Mouse (Mus musculus): Measurements from ENCODE around the gene Araf. TPM values are rescaled to one million over a fixed set of nuclear protein-coding genes. Genes with fewer than 3 reads are reported as not detected.
A peak's percentile ranks its signal among the peaks of the same experiment; 100 is the strongest.

Araf gene
- total RNA-seq, 2 experiments from 2014 or later, result 81.2 to 86.3 TPM

DNA sequence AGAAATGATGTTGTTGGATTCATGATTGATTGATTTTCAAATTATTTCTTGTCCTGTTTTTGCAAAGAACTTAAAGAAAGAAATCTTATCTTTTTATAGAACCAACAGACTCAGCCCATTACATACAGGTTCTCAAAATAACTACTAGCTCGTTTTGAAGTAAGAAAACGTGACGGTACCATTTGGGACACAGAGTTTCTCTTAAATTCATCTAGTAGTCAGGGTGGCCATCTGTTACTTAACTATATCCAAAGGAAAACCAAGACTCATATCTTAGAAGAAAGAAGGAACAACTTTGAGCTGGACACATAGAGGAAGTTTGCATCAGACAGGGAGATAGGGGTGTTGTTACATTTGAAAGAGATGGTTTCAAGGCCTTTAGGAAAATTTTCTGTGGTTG is 49.6 kb downstream of the Araf start:
- DNase-seq (ENCODE audit: low spot score), result no peak
- intact Hi-C loops (cut with DNase I), result loop anchor here (5.0 kb wide), 1 partner anchor 100 kb away; no protein-coding TSS in a partner anchor

DNA sequence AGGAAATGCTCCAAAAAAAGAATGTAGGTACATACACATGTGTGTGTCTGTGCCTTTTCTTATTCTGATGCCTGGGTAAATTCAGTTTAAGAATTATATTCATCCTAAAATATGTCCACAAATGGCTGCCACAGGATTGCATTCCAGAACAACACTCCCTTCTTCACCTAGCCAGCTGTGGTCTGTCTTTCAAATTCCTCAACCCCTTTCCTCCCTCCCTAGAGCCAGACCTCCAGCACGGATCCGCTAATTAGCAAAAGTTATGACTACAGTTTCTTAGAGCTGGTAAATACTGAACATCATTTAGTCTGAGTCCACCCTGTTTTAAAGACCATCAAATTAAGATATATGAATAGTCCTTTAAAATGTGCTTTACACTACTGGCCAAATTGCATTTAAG is 50.2 kb downstream of the Araf start:
- intact Hi-C loops (cut with DNase I), result loop anchor here (5.0 kb wide), 1 partner anchor 99 kb away; no protein-coding TSS in a partner anchor
- no peak for DNase-seq (ENCODE audit: low spot score)

DNA sequence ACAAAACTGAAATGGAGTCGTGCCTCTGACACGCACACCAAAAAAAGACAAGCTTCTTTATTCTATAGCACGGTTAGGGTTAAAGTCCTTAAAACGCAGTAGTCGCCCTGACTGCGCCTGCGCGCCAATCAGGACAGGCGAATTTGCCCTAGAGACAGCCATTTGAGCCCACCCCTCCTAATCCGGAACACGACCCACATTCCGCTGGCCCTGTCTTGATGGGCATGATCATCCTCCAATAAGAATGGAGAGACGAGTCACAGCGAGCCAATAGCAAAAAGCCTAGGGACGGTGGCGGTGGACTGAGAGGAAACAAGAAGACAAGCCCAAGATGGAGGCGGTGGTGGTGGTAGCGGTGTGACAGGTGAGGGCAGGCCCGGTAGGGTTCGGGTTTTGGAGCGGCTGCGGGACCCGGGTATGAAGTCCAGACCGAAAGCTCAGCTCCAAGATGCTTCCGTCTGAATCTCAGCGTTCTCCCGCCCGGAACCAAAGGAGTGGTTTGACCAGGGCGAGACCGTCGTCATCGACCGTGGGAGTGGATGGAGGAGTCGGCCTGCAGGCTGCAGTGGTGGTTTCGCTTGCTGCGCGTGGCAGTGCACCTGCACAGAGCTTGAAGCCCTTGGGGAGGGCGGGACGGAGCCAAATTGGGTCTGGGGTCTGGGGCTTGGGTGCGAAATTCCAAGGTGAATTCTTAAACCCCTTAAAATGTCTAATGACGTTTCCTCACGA is 50.8 kb downstream of the Araf start:
- peak; percentile 90 for DNase-seq (ENCODE audit: low spot score)
- intact Hi-C loops (cut with DNase I), result loop anchor here (5.0 kb wide), 1 partner anchor 99 kb away; no protein-coding TSS in a partner anchor

DNA sequence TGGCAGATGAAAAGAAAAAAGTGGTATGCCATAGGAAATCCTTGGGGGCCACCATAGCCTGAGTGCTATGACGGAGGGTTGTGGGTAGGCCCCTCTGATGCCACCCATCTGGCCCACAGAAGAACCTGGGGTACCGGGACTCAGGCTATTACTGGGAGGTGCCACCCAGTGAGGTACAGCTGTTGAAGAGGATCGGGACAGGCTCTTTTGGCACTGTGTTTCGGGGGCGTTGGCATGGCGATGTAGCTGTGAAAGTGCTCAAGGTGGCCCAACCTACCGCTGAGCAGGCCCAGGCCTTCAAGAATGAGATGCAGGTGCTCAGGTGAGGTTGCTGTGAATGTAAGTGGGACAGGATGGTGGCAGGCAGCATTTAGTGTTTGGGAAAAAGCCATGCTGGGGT is 56.2 kb downstream of the Araf start:
- DNase-seq (ENCODE audit: low spot score), result no peak
- intact Hi-C loops (cut with DNase I), result no loop called here

DNA sequence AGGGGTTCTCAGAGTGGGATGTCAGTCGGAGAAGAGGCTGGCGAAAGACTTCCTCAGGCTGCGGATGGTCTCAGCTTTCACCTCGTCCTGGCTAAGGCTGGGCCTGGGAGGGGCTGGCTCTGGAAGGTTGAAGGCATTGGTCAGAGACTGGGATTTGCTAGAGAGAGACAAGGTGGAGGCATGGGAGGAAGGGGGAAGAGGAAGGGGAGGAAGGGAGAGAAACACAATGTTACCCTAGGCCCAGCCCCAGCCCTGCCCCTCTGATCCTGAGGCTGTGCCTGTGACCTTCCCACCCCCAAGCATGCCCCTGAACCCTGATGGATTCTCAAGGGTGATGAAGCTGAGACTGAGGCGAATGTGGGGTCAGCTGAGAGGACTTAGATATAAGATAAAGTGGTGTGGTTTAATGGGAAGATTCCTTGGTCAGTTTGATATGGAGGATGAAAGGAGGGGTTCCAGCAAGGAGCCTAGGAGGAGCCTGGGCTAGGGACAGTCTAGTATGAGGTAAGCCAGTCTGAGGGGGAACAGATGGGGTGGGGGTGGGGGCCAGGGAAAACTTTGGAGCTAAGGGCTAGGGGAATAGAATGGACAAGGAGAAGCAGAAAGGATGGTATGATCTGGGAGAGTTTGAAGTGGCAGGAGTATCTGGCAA is 64.0 kb downstream of the Araf start:
- no peak for DNase-seq (ENCODE audit: low spot score)
- intact Hi-C loops (cut with DNase I), result loop anchor here (1.0 kb wide), 1 partner anchor 12 kb away; no protein-coding TSS in a partner anchor

DNA sequence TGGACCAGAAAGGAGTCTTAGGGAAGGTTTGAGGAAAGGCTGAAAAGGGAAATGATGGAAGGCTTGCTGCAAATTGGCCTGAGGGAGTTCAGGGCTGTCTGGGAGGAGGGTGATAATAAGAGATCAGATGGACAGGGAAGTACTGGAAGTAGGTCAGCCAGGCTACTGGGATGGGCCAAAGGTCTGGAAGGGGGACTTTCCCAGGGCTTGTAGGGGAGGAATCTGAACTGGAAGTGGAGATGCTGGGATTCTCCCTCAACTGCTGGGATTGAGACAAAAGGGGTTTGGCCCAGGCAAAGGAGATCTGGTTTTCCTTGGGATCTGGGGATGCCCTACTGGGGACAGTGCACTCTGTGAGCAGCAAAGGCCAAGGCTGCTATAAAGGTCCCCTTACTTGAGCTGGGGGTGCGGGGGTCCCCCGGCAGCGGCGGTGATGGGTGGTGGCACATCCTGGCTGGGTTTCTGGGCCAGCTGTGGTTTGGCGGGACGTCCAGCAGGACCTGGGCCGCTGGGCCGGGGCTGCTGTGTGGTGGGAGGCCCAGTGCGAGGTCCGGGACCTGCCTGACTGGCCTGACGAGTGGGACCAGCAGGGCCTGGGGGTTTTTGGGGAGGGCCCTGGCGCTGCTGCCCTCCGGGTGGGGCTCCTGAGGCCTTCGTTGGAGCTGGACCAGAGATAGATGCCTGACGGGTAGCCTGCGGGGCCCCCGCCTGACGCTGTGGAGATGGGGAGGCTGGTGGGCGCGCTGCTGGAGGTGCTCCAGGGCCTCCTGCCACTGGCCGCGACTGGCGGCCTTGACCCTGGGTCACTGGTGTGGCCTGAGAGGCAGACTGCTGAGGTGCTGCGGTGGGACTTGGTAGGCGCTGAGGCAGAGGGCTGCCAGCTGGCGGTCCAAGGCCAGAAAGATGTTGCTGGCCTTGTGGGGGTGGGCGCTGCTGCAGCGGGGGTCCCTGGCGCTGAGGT is 64.8 kb downstream of the Araf start:
- no peak for DNase-seq (ENCODE audit: low spot score)
- intact Hi-C loops (cut with DNase I), result no loop called here

DNA sequence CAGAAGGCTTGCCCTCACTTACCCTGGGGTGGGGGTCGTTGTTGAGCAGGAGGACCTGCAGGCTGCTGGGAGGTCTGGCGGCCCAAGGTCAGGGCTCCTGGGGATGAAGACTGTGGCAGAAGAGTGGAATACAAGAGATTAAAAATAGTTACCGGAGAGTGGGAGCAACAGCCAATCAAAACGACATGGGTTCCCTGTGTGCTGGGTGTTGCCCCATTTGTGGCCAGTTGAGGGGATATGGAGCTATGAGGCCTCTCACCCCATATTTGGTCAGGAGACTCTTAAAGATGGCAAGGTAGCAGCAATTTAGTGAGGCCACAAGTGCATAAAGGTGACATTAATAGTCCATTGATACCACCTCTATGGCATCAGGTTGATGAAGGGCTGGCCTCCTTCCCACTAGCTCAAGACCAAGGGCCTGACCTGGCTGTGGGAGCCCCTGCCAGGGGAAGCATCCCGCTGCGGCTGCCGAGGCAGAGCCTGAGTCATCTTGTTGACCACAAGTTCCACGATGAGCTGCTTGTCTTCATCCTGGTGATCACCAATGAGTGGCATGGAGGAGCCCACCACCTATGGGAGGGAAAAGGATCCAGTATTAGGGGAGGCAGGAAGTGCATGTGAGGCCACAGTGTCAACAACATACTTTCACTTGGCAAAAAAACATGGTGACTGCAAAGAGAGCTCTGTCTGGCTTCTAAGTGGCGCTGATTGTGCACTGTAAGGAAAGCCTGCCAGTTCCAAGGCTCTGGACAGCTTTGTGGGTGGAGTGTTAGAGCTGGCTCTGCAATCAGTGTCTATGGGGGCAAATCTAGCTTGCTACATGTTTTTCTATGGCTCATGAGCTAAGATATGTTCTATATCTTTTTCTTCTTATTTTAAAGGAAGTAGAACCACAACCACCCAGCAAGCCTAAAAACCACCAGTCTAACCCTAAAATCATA is 65.8 kb downstream of the Araf start:
- intact Hi-C loops (cut with DNase I), result no loop called here
- no peak for DNase-seq (ENCODE audit: low spot score)

DNA sequence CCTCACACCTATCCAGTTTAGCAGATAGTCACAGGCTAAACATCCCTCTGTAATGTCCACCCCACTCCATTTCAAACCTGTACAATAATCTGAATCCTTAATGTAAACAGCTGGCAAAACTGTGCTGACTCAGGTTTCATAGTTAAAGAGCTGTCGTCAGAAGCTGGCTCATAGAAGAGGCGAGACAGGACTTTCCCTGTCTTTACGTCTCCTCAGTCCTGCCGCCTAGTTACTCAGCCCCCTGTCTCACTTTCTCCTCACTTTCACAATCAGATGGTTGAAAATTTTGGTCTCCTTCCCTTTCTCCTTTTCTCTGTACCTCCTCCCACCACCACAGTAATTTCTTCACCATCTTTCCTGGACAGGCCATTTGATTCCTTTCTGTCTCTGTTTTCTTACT is 70.5 kb downstream of the Araf start:
- intact Hi-C loops (cut with DNase I), result no loop called here
- DNase-seq (ENCODE audit: low spot score), result no peak

DNA sequence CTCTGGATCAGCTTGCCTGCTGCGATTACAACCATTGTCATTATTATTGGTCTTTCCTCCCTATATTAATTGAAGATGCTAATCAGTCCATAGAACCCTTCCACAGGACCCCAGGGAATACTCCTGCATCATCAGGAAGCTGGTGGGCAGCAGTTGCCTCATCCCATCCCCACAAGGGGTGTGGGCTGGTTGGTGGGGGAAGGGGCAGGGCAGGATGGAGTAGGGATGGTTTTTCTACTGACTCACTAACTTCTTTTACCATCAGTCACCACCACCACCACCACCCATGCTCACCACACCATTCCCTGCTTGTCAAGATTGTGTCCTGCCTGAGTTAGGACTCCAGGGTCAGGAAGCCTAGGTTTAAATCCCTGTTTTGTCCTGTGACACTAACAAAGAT is 71.6 kb downstream of the Araf start:
- intact Hi-C loops (cut with DNase I), result no loop called here
- DNase-seq (ENCODE audit: low spot score), result no peak

DNA sequence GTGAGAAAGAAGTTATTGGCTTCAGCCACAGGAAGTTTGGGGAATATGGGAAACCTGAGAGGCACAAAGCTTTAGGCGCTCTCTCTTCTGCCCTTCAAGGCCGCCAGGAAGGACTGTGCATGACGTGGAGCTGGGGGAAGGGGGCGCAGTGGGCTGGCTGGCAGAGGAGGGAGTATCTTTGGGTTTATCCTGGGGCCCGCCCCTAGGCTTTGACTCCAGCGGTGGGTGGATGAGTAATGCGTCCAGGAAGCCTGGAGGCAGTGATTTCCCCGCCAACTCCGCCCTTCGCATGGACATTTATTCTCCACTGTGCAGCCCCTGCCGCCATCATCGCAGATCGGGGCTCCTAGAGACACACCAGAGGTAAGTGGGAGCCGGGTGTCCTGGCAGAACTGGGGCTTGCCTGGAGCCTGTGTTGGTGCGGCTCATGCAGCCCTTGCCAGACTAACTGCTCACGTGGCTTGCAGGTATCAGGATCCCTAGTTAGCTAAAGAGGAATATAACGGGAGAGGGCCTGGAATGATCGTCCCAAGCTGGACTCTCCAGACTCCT is 72.4 kb downstream of the Araf start, which contains the start of gene Timp1:
Timp1 (plus strand) TSS at position 205 of the 552 bp plus-strand sequence.
- peak; percentile 35 for DNase-seq (ENCODE audit: low spot score)
- intact Hi-C loops (cut with DNase I), result loop anchor here (5.0 kb wide), 1 partner anchor 52 kb away; the partner anchor contains the start of gene Syn1

DNA sequence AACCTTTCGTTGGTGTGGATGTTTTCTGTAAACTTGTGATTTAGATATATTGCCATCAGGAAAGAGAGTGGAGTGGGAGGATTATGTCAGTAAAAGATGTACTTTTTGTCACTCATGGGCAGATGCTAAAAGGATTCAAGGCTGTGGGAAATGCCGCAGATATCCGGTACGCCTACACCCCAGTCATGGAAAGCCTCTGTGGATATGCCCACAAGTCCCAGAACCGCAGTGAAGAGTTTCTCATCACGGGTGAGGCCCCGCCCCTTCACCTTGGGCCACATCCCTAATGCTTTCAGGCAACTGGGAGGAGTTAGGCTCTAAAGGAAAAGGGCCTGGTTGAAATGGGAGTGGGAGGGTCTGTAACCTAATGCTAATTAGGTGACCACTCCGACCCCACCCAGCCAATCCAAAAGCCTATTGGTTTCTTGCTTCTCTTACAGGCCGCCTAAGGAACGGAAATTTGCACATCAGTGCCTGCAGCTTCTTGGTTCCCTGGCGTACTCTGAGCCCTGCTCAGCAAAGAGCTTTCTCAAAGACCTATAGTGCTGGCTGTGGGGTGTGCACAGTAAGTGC is 75.4 kb downstream of the Araf start:
- intact Hi-C loops (cut with DNase I), result loop anchor here (5.0 kb wide), 1 partner anchor 49 kb away; the partner anchor contains the start of gene Syn1
- DNase-seq (ENCODE audit: low spot score), result no peak

DNA sequence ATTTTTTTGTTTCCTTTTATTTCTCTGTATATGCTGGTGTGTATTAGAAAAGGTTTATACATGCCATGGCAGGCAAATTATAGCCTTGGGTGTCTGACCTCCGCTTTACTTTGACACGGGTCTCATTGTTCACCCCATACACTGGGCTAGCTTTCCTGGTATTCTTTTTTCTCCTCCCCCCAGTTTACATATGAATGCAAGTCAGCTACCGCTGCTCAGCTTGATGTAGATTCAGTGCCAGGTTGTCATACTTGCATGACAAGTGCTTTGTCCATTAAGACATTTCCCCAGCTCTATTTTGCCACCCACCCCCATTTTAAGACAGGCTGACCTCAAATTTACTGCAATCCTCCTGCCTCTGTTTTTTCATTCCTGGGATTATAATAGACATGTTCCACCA is 77.6 kb downstream of the Araf start:
- intact Hi-C loops (cut with DNase I), result no loop called here
- DNase-seq (ENCODE audit: low spot score), result no peak

DNA sequence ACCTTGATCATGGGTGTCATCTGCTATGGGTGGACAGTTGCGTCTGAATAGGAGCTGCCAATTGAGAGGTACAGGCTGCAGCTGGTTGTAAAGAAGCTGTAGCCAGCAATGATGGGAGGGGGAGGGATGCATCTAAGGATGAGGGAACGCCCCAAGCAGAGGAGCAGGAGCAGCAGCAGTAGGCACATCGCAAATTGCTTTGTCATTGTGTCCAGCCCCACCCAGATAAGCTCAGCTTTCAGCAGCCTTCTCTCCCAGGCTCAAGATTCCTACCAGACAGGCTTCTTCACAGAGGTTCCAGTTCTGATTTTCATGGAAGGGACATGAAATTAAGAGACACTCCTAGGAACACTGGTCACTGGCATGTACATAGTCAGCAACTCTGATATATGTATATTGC is 112.5 kb downstream of the Araf start:
- intact Hi-C loops (cut with DNase I), result no loop called here
- no peak for DNase-seq (ENCODE audit: low spot score)

Small RNA genes within 50 kb of the gene (microRNA-seq; reads per million reads assigned to microRNA genes)
- gene Gm24824 (not detected), gene Mir5617 (1.7 reads per million)

Other genes with a start within 250 kb of the Araf start
- under 1 TPM; 0.36 to 0.64 TPM for gene Rgn, start 248.0 kb upstream of the Araf start, total RNA-seq (2021)
- 10 to 100 TPM; 21.2 to 22.0 TPM for gene Rbm10, start 180.3 kb upstream of the Araf start, total RNA-seq (2021)
- gene Ndufb11, start 180.2 kb upstream of the Araf start, total RNA-seq (2021), result 100 to 1,000 TPM; 677 to 733 TPM
- 100 to 1,000 TPM; 205 to 246 TPM for gene Uba1, start 139.5 kb upstream of the Araf start, total RNA-seq (2021)
- gene Cdk16, start 109.9 kb upstream of the Araf start, total RNA-seq (2021), result 100 to 1,000 TPM; 133 to 152 TPM
- 1 to 10 TPM; 4.3 to 6.5 TPM for gene Usp11, start 93.9 kb upstream of the Araf start, total RNA-seq (2021)
- gene Timp1, start 72.4 kb downstream of the Araf start, total RNA-seq (2021), result 1 to 10 TPM; 5.5 to 7.1 TPM
- under 1 TPM; 0.36 to 0.39 TPM for gene Syn1, start 123.2 kb downstream of the Araf start, total RNA-seq (2021)
- gene Cfp, start 133.7 kb downstream of the Araf start, total RNA-seq (2021), result 1 to 10 TPM; 8.3 to 9.7 TPM
- 10 to 100 TPM in 1 of 2 experiments, 1 to 10 TPM in 1; 9.6 to 10.2 TPM for gene Elk1, start 152.8 kb downstream of the Araf start, total RNA-seq (2021)
- gene Uxt, start 164.2 kb downstream of the Araf start, total RNA-seq (2021), result 10 to 100 TPM; 31.4 to 36.9 TPM

Measured in heart, postnatal 25 days (tissue).